Mouse (Mus musculus) C2C12 (cell line): Measurements from ENCODE around the gene Pemt.

Source experiments
- CTCF ChIP-seq: IDR thresholded peaks from one replicate; pipeline ENCODE4 v1.5.1; 2011; ENCODE audit not compliant: control insufficient read depth, insufficient read depth, insufficient read length
- MAX ChIP-seq: IDR thresholded peaks from one replicate; pipeline ENCODE4 v1.6.1; 2011; ENCODE audit warnings: mild to moderate bottlenecking, control low read depth
- USF1 ChIP-seq: IDR thresholded peaks from one replicate; pipeline ENCODE4 v1.6.1; 2011; ENCODE audit warnings: low read depth, mild to moderate bottlenecking, control low read depth, moderate library complexity

DNA sequence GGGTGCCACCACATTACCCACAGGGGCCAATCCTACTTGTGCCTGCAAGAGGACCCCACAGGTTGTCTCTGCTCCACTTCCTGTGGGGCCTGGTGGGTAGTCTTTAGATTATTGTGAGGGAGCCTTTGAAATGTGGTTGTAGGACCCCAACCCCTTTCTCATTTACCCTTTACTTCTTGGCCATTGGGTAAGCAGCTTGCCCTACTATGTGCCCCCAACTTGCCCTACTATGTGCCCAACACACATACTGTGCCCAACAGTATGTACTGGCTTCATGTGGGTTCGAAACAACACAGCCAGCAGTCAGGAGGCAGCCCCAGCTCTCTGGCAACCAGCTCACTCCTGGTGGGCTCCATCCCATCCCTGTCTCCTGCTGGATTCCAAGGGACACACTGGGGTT, 78.5 kb downstream of the Pemt start:
- TF ChIP-seq MAX (no peak), CTCF (no peak), USF1 (no peak)
